Mouse (Mus musculus) adipocyte (in vitro differentiated cells): ENCODE results near the gene Tmem266.

ENCODE experiments used
- DNase-seq: peaks from one replicate; pipeline ENCODE4 v3.0.0-alpha.2; 2016; ENCODE audit warnings: low spot score

The Tmem266 gene

DNA sequence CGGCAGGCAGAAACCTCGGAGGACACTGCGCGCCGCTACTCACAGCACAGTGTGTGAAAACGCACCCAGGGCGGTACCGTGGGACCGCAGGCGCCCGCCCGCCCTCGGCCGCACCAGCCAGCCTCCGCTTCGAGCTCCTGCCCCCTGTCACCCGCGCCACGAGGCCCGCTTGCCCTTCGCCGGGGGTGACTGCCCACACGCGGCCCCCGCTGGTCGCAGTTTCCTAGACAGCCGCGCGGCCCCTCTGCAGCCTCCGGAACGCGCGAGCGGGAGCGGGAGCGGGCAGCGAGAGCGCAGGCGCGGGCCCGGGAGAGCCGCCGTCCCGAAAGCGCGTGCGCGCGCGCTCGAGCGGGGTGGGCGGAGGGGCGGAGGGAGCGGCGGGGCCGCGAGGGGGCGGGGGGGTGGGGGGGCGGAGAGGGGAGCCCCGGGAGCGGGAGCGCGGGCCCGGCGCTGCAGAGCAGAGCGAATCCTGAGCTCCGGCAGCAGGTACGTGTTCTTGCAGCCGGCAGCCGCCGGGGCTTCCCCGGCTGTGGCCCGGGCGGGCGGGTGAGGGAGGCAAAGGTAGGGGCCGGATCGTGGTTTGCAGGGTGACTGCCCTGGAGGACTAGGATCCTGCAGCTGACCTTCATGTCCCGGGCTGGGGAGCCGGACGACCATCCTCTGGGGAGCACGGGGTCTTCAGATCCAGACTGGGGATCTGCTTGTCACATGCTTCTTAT lies at the start of gene Tmem266, which contains the start of gene Nrg4:
Gene Tmem266 (plus strand): TSS at position 399 of the 719 bp plus-strand sequence.
Gene Nrg4 (minus strand): TSS at position 330 of the 719 bp plus-strand sequence.
- DNase-seq: peak; percentile 52

DNA sequence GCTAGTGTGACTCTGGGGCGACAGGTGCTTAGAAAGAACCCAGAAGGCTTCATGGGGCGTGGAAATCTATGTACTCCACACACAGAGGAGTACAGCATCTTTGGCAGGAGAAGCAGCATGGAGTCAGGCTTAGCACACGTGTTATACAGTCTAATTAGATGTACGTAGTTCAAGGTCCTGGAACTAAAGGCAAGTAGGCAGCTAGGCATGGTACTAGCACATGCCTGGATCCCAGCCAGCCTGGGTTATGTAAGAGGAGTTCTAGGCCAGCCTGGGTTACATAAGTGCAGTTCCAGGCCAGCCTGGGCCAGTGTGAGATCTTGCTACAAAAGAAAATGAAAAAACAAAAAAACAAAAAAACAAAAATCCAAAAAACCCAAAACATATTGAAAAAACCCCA lies 49.2 kb upstream of the Tmem266 start:
- DNase-seq: peak; percentile 80

DNA sequence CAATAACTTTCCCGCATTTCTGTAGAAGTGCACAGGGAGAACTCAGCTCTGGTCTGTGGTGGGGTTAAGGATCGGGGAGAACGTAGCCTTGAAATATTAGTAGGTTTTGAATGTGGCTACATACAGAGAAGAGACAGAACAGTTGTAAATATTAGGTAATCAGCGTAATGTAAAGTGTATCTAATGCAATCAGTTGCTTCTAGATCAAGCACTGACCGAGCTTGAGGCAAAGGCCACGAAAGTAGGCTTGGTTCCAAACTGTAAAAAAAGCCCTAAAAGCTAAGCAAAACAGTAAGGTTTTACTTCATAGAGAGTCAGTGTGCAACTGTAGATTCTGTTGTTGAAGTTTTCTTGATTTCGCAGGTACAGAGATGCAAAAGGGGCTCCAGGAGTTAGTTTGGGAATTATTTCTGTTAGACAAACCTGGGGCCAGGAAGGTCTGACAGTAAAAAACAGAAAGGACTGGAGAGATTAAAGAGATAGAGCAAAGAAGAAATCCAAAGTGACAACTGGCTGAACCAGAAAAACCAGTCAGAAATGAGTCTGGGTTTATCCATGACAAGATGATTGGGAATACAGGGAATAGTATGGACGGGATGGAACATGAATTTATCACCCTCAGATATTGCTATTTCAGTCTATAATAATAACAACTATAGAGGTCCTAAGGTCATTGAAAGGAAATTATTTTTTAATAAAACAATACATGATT lies 47.4 kb upstream of the Tmem266 start:
- peak; percentile 22 for DNase-seq

DNA sequence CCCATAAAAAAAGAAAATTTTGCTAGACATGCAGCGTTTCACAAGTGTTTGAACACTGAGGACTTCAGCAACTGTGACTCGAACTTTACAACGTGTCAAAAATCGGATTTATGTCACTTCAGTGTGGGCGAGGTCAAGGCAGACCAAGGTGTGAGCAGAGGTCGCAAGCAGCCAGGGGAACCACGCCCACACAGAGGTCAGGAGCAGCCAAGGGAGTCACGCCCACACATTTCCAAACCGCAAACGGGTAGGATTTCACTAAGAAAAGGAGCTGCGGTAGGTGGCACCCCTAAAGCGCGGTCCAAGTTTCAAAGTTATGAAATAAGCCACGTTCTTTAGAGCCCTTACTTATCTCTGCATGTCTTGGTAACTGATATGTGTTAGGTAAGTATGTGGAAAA lies 43.2 kb upstream of the Tmem266 start:
- DNase-seq: peak; percentile 64

DNA sequence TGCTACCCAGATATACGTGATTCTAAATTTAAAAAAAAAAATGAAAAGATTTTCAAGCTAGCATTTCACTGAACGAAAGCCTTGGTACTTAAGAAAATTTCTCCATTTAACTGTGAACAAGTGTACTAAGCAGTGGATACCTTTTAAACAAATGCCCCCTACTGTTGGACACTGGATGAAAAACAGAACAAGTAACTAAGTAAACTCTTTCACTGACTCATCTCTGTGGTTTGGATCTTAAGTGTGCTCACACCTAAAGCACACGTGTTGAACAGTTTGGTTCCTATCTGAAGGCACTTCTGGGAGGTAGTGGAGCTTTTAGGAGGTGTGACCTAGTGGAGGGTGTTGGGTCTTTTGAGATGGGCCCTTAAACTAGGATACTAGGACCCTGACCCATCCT lies 41.5 kb upstream of the Tmem266 start:
- peak; percentile 45 for DNase-seq

DNA sequence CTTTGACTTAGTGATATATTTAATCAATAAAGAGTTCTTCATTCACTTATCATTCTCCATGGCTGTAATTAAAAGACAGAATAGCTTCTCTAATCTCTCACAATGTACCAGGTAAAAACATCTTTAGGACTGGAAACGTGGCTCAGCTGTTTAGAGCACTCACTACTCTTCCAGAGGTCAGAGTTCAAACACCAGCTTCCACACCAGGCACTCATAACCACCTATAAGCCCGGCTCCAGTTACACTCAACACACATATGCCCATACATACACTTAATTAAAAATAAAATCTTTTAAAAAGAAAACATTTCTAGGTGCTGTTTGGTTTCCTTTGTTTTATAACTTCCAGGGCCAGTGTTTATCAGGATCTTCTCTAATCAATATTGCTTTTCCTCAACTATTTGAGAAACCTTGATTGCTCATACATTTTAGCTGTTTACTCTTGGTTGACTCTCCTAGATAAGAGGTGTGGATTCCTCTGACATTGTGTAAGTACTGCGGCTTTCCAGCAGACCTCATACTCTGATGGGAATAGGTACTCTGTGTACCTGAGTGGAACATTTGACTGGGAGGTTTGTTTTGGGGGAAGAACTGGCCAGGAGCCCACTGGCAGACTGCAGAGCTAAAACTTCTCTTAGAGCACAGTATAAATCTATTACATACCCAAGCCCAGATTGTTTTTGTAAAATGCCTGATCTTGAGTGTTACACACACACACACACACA lies 37.1 kb upstream of the Tmem266 start:
- no peak for DNase-seq

DNA sequence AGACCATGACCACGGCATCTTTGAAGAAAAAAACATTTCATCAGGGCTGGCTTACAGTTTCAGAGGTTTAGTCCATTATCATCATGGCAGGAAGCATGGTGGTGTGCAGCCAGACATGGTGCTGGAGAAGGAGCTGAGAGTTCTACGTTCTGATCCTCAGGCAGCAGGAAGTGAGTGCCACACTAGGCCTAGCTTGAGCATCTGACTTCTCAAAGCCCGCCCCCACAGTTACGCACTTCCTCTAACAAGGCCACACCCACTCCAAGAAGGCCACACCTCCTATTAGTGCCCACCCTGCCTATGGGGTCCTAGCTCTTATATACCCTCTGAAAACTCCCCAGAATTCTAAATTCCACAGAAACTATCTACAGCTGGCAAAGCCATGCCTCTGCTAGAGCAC lies 34.7 kb upstream of the Tmem266 start:
- DNase-seq: no peak

DNA sequence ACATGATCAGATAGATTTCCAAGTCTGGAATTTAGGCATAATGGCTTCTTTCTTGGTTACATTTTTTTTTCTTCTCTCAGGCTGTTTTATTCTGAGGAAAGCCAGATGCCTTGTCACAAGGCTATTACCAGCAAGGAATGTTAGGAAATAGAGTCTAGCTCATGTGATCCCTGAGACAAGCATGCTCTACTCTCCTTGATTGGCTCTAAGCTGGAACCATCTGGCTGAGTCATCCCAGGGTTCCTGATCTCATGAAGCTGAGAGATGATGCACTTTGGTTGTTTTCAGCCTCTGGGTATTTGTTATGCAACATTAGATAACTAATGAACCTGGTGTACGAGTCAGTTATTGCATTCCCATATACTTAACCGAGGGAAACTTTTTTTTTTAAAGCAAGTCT lies 30.5 kb upstream of the Tmem266 start:
- DNase-seq: peak; percentile 60

DNA sequence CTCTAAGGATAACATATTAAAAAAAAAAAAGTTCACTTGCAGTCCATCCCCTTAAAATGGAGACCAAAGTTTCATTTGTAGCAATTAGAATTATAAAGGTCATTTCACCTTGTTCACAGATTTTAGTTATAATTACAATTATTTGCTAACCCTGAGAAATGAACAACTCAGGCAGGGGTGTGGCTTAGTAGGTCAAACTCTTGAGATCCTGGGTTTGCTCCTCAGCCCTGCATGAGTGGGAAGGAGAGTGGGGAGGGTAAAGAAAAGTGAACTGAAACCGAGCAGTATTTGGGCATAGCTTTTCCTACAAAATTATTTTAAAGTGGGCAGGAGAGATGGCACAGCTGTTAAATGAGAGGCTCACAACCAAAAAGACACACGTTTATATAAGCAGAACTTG lies 19.6 kb upstream of the Tmem266 start:
- DNase-seq: no peak

DNA sequence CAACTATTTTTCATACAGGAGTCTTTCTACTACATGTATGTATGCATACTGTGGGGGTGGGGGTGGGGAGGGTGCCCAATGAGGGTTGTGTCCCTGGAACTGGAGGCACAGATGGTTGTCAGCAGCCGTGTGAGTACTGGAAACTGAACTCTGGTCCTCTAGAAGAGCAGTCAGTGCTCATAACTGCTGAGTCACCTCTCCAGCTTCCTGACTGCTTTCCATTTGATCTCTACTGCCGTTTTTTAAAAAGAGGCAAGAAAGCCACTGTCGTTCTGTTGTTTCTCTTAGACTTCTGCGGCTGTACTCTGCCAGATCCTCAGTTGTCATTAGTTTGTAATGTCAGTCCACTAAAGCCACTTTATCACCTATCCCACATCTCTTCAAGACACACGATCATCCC lies 19.2 kb upstream of the Tmem266 start:
- no peak for DNase-seq

DNA sequence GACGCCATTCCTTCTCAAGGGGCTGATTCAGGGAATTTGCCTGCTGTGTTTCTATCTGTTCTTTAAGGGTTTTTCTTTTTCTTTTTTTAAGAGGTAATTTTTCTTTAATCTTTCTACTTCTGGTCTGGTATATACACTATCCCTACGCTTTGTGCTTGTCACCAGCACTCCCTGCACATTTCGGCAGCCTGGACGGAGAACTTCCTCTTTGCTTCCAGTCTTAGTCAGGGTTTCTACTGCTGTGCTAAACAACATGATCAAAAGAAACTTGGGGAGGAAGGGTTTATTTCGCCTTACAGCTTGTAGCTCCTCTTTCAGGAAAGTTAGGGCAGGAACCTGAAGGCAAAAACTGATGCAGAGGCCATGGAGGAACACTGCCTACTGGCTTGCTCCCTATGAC lies 18.3 kb upstream of the Tmem266 start:
- DNase-seq: no peak

DNA sequence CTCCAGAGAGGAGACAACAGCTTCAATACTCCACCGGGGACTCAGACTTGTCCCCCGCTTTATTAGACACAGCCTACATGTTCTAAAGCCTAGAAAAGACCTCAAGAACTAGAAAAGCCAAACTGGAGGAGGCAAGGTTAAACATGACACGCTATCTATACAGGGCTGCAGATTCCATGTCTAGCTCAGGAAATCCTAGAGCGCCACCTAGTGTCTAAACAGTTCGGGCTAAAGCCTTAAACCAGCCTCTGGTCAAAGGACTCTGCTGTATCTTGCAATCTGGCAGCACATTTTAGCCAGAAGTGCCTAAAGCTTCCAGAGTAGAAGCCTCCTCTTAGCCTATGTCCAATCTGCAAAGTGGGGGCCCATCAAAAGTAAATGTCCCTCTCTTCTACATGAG lies 15.2 kb upstream of the Tmem266 start:
- peak; percentile 92 for DNase-seq

DNA sequence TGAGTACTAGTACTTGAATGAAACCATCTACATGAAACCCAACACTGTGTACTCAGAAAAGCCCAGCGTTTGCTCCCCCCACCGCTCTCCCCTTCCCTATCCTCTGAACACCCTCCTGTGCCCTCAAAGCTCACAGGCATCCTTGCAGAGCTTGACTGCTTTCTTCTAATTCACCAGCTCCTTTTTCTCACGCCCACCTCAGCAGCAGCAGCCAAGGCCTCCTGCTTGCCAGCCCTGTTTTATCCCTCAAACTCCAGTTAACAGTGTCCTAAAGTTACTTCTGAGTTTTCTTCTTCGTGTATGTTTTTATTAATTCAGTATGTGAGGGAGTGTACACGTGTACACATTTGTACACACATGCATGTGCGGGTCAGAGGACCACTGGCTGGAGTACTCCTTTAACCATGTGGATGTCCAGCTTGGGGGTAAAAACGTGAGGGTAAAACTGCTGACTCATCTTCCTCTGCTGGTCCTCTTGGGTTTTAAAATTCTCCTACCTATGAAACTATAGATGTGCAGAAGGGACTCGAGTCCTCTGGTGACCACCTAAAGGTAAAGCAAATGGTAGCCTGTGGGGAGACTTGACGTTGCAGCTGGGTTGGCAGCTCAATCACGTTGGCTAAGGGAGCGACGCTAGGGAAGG lies 13.0 kb upstream of the Tmem266 start:
- no peak for DNase-seq

DNA sequence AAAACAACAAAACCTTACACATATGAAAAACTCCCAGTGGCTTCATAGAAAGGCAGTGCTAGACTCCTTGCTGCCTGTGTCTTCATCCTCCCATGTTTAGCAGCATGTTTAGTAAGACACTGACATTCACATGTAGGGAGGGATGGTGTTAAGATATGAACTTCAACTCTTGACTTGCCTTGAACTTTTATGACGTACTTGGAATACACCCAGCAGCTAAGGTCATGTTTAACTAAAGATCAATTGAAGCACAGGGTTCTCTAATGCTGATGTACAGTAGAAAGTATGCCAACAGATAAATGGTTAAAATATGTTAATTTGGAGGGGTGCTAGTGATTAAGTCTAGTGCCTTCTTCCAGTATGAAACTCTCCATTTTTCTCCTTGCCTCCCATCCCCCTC lies 4.1 kb upstream of the Tmem266 start:
- DNase-seq: no peak

DNA sequence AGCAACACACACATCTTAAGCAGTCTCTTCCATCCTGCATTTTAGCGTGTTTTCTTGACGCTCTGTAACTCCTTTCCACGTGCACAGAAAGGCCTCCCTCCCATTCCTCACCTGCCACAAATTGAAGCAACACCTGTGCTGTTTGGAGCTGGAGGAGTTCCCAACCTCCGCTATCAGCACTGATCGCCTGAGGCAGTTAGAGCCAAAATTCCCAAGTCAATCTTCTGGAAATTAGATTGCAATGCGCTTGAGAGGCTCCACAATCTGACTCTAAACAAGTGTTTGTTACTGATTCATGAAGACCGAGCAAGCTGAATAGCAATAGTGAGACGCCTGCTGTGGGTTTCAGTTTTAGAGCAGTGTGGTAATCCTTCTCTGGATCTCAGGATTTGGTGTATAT lies 2.6 kb upstream of the Tmem266 start:
- DNase-seq: no peak

DNA sequence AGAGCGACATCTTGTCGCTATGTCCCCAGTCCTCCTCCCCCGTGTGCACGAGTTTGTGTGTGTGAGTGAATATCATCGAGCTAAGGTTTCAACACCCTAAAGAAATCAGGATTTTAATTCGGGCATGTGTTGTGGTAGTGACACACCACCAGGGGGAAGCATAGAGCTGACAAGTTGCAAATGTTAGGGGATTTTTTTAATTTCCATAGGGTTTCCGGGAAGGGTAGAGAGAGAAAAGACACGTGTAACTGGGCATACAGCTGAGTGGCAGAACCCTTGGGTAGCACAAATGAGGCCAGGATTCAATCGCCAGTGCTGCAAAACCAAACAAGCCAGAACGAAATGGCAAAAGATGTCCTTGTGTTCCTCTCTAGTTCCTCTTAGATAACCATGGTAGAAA lies 2.2 kb upstream of the Tmem266 start:
- no peak for DNase-seq

DNA sequence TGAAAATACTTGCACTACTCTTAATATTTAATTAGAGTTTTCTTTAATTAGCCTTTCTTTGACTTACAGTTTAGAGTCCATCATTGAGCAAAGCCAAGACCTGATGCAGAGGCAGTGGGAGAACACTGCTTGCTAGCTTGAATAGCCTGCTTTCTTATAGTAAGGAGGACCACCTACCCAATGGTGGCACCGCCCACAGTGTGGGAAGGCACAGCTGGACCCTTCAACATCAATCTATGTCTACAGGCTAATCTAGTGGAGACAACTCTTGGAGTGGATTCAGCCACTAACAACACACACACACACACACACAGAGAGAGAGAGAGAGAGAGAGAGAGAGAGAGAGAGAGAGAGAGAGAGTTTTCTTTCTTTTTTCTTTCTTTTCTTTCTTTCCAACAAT lies 1.7 kb upstream of the Tmem266 start:
- no peak for DNase-seq

DNA sequence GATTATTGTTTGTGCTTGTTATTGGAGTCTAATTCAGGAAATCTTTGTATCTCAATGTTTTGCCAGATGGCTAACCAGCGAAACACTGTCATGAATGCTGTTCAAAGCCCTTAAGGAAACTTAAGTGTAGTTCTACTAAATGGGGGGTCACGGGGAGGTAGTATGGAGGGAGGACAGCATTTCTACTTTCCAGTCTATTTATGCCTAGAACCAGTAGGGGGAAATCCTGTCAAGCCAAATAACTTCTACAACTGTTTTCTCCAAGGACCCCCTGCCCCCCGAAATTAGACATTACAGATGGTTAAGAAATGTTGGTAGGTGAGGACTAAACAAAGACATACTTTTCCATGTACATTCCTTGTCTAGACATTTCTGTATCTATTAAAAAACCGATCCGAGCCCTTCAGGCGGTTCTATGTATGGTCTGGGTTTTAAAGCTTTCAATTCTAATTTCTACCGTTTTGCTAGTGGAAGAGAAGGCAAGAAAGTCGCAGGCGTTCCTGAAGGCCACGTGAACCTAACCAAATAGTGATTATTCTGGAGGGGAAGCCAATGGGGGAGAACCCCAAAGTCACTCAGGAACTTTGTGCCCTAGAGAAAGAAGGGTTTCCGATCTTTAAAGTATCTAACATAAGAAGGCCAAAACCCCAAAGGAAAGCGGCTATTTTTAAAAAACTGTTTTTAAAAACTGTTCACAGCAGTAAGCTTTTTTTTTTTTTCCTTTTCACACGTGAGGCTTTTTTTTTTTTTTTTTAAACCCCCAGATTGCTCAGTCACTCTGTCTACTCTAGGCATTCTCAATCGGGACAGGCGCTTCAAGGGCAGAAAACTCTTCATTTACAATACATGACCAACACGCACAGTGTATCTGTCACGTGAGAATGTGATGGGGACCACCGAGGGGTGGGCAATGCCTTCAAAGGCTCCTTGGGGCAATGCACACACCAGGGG lies 874 bp upstream of the Tmem266 start:
- DNase-seq: no peak

DNA sequence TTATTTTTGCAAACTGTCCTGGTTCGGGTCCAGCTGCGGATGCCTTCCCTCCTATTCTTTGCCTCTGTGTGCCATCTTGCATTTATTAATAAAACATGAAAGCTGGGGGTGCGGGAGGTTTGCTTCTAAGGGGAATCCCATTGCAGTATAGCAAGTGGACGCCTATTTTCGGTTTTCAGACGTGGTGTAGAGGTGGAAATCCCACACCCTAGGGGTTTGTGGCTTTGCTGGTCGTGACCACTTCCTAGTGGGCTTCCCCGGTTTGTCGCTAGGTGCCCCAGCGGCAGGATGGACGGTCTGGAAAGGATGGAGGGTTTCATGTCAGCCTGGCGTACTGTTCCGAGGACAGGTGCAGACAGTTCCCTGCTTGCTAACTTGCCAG lies 512 bp downstream of the Tmem266 start:
- no peak for DNase-seq

DNA sequence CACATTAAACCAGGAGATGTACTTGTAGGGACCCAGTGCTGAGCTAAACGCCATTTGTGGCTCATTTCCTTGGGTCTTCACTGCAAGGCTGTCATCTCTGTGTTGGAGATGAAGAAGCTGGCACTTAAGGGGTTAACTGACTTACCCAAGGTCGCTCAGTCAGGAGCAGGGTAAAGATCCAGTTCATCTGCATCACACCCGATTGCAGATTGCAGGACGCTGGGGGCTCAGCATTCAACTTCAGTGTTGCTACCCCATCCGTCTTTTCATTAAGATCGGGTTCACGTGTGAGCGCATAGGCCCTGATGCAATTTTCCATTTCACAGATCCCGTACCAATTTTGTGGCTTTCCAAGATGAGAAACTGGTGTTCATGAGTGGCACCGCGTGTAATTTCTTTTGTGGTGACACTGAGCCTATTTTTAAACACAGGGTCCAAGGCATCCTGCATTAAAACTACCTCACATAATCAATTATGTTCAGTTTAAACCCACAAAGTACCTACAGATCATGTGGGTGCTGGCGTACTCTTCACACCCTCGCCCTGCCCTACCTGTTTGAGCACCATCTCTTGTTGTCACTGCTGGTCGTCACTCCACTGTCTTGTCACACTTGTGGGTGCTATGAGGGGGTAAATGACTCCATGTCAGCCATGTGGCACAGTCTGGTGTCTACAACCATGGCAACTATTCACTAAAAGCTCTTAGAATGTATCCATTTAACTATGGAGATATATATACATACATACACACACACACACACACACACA lies 1.6 kb downstream of the Tmem266 start:
- DNase-seq: no peak

DNA sequence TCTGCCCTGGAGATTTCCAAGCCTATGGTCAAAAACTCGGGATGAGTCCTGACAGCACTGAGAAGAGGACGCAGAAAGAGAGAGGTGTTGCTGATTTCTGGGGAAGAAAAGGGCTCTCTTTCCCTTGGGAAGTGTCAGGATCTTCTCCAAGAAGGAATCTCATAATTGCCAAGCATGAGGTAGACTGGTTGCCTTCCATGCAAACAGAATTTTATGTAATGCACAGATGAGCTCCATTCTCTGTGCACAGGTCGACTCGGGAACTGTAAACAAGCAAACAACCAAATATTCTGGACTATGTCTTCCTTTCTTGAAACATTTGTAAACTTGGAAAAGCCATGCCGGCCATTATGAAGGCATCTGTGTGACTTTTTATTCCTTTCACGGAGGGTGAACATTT lies 2.7 kb downstream of the Tmem266 start:
- DNase-seq: no peak
